9 mouse cellular contexts compared by ENCODE assay signal in genomic region chr15:100997090-100997489, GRCm38 (mm10). TPM values are rescaled to one million over a fixed set of nuclear protein-coding genes. Genes with fewer than 3 reads are reported as not detected.
DNase-seq lines count a peak whose midpoint lies in the region; ATAC-seq and TF ChIP-seq lines count a peak whose summit lies in the region.
"Had no signal": no experiment of that assay in that cellular context is flagged by ENCODE, and none has a peak within 500 bp of the region (broad histone marks: within the 10 kb centered on the region; RNA-seq: fewer than 3 reads in every experiment).

No protein-coding gene starts in this region.

- intact Hi-C loops in heart, adult 2 months (cut with DNase I) = no loop called here

- no peak overlapping the region for H3K27ac ChIP-seq in heart, adult 2 months
- H3K27ac ChIP-seq in midbrain, embryonic 14.5 days (replicated peaks; ENCODE audit: low read depth, low read length) = no peak overlapping the region
- no peak overlapping the region for H3K27ac ChIP-seq in midbrain, embryonic 15.5 days

- H3K9ac ChIP-seq in heart, adult 2 months (ENCODE audit: low read depth, low read length) = no peak overlapping the region
- H3K9ac ChIP-seq in midbrain, embryonic 14.5 days (replicated peaks; ENCODE audit: low read length) = no peak overlapping the region
- no peak overlapping the region for H3K9ac ChIP-seq in midbrain, embryonic 15.5 days

- H3K27me3 ChIP-seq in heart, adult 2 months (ENCODE audit: control insufficient read depth, insufficient read depth, low read length) = peaks cover 1% of the 10 kb centered on the region; the same call in 1 of the 2 replicates
- H3K27me3 ChIP-seq in midbrain, embryonic 14.5 days (ENCODE audit: control insufficient read depth, insufficient read depth, low read length) = no peaks in the 10 kb centered on the region
- no peaks in the 10 kb centered on the region for H3K27me3 ChIP-seq in midbrain, embryonic 15.5 days (replicated peaks)
- no peaks in the 10 kb centered on the region for H3K27me3 ChIP-seq in splenic B cell, adult 2 months (ENCODE audit: control insufficient read depth, insufficient read depth, low read length, poor library complexity, severe bottlenecking)

- no peak for ATAC-seq in midbrain, embryonic 14.5 days (ENCODE audit: low FRiP score, low TSS enrichment)
- ATAC-seq in midbrain, embryonic 15.5 days (replicated peaks) = no peak

- H3K4me3 ChIP-seq in heart, adult 2 months = no peak overlapping the region
- no peak overlapping the region for H3K4me3 ChIP-seq in midbrain, embryonic 14.5 days (replicated peaks; ENCODE audit: low read depth, low read length)
- no peak overlapping the region for H3K4me3 ChIP-seq in midbrain, embryonic 15.5 days

- no peaks in the 10 kb centered on the region for H3K4me1 ChIP-seq in heart, adult 2 months (ENCODE audit: control insufficient read depth, insufficient read depth, low read length)
- H3K4me1 ChIP-seq in midbrain, embryonic 14.5 days (ENCODE audit: control insufficient read depth, insufficient read depth, low read length) = no peaks in the 10 kb centered on the region
- no peaks in the 10 kb centered on the region for H3K4me1 ChIP-seq in midbrain, embryonic 15.5 days

- DNase-seq in heart, adult 2 months = no peak
- no peak for DNase-seq in heart, adult 9 months (ENCODE audit: low spot score in 2 of 2)
- peak; percentile 83 for DNase-seq in midbrain, embryonic 14.5 days
- peak; percentile 68 for DNase-seq in cerebellum, postnatal 36 days
- peak; percentile 67 to 71 for DNase-seq in kidney, postnatal 4 days
- DNase-seq in splenic B cell, adult 2 months (ENCODE audit: low read depth, low spot score) = peak; percentile 47
- no peak for DNase-seq in MN1 (ENCODE audit: low spot score)

- peak; percentile 66 for TF ChIP-seq CTCF in heart, adult 2 months (IDR thresholded peaks at IDR 0.05)

- TF ChIP-seq EP300 in heart, adult 2 months (IDR thresholded peaks at IDR 0.05; ENCODE audit: insufficient read depth, low read depth, low read length) = no peak

- WGBS in heart, adult 2 months = 28% methylated on average over 4 of the region's 4 CpGs
- 29% methylated on average over 4 of the region's 4 CpGs for WGBS in midbrain, embryonic 14.5 days
- 34% methylated on average over 4 of the region's 4 CpGs for WGBS in midbrain, embryonic 15.5 days

- no peaks in the 10 kb centered on the region for H3K79me2 ChIP-seq in heart, adult 2 months (replicated peaks; ENCODE audit: control insufficient read depth, insufficient read depth, low read length)

- no peak for TF ChIP-seq POLR2A in heart, adult 2 months (IDR thresholded peaks at IDR 0.05; ENCODE audit: insufficient read depth, low read depth, low read length)

- H3K9me3 ChIP-seq in midbrain, embryonic 14.5 days (ENCODE audit: control insufficient read depth, low read length) = no peaks in the 10 kb centered on the region
- H3K9me3 ChIP-seq in midbrain, embryonic 15.5 days = no peaks in the 10 kb centered on the region

- H3K36me3 ChIP-seq in heart, adult 2 months (ENCODE audit: control insufficient read depth, insufficient read depth, low read length) = no peaks in the 10 kb centered on the region
- H3K36me3 ChIP-seq in midbrain, embryonic 14.5 days (ENCODE audit: control insufficient read depth, insufficient read depth, low read length) = peaks cover 6% of the 10 kb centered on the region; the same call in 1 of the 2 replicates
- H3K36me3 ChIP-seq in midbrain, embryonic 15.5 days (replicated peaks) = no peaks in the 10 kb centered on the region
- no peaks in the 10 kb centered on the region for H3K36me3 ChIP-seq in splenic B cell, adult 2 months (ENCODE audit: control insufficient read depth, insufficient read depth, low read length, poor library complexity, severe bottlenecking)

- H3K4me2 ChIP-seq in midbrain, embryonic 14.5 days (ENCODE audit: low read length) = no peak overlapping the region
- H3K4me2 ChIP-seq in midbrain, embryonic 15.5 days = no peak overlapping the region

RNA-seq across cellular contexts. Expression of gene Gm47841, which starts 50.1 kb away (rescaled TPM):
- total RNA-seq in heart, adult 2 months (2021) = not detected
- polyA plus RNA-seq in heart, adult 2 months (2012; rRNA removed) = not detected in 2 replicates
- not detected in 2 replicates for polyA plus RNA-seq in midbrain, embryonic 14.5 days (2014; fragmentation: Nextera tagmentation; extraction: Ambion mirVana)
- polyA plus RNA-seq in midbrain, embryonic 15.5 days (2015; fragmentation: Nextera tagmentation; extraction: Ambion mirVana) = not detected in 2 replicates
- polyA plus RNA-seq: heart, embryonic 14.5 days had no signal

Comparison
In these comparisons a context has a peak if more than half of its experiments do, and no peak if none do; other contexts are left out.
1. DNase-seq: peak in midbrain, embryonic 14.5 days (single experiment), cerebellum, postnatal 36 days (2 of 2), kidney, postnatal 4 days (2 of 2) and splenic B cell, adult 2 months (single experiment); none in heart, adult 2 months (0 of 2), heart, adult 9 months (0 of 2) and MN1 (single experiment).